Mouse (Mus musculus) gastrocnemius, adult 2 months (tissue): ENCODE data around the gene Hmx1. TPM values are rescaled to one million over a fixed set of nuclear protein-coding genes. Genes with fewer than 3 reads are reported as not detected.

ENCODE experiments used
- DNase-seq: peaks from one replicate; pipeline ENCODE4 v3.0.0; 2022
- H3K27ac ChIP-seq: fragments of 200-600 bp; 2 replicates; pipeline ENCODE4 v1.8.1; 2022; ENCODE audit warnings: mild to moderate bottlenecking
- H3K4me3 ChIP-seq: fragments of 200-600 bp; 2 replicates; pipeline ENCODE4 v1.8.1; 2022; ENCODE audit warnings: mild to moderate bottlenecking, moderate library complexity
- CTCF ChIP-seq: fragments of 200-600 bp; IDR thresholded peaks from 2 replicates; pipeline ENCODE4 v1.8.1; 2022; ENCODE audit warnings: antibody characterized with exemption, mild to moderate bottlenecking, moderate library complexity
- intact Hi-C: fragments of 180-260 bp; cut with DNase I; formaldehyde crosslinking; loops from one replicate; pipeline ENCODE4 v1.15.1; 2025
- total RNA-seq, 2 experiments: library from RNA; stranded (reverse); gene quantifications; 2 replicates each; pipeline ENCODE4 v1.2.3; 2021

The Hmx1 gene
- total RNA-seq, 2 experiments from 2014 or later: not detected

DNA sequence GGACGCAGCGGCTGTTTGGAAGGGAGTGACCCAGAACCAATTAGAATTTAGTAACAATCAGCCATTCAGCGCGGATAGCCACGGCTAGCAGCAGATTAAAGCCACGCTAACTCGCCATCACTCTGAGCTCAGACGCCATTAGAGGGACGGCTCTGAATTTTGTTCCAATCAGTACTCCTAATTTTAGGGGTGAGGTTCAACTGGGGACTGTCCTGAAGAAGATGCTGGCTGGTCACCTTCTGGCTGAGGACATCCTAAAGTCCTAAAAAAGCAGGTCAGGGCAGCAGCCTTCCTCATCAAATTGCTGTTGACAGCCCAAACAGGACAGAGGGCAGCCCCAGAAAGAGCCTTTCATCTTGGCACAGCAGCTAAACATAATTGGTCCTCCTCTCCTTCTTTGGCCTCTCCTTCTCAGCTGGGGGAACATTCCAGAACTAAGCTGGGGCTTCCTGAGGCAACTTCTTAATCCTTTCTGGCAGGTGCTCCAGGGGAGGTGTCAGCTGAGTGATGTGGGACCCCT is 18.6 kb downstream of the Hmx1 start:
- DNase-seq: no peak
- no peak overlapping the region for H3K4me3 ChIP-seq
- H3K27ac ChIP-seq: no peak overlapping the region
- intact Hi-C loops: no loop called here
- no peak for TF ChIP-seq CTCF

DNA sequence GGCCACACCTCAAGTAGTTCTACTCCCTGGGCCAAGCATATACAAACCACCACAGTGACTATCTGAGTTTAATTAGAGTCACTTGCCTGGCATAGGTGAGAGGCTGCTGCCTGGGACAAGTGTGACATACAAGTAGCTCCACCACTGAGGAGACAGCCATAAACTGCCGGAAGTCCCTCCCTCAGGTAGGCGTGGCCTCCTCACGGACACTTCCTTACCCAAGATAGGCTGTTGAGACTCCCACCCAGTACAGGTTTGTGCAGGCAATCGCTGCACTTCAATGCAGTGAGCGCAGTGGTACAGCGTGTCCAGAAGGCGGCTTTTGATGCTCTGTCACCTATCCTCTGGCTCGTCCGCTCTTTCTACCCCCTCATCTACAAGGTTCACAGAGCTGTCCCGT is 22.1 kb downstream of the Hmx1 start:
- intact Hi-C loops: no loop called here
- no peak overlapping the region for H3K27ac ChIP-seq
- H3K4me3 ChIP-seq: no peak overlapping the region
- no peak for TF ChIP-seq CTCF
- DNase-seq: no peak

DNA sequence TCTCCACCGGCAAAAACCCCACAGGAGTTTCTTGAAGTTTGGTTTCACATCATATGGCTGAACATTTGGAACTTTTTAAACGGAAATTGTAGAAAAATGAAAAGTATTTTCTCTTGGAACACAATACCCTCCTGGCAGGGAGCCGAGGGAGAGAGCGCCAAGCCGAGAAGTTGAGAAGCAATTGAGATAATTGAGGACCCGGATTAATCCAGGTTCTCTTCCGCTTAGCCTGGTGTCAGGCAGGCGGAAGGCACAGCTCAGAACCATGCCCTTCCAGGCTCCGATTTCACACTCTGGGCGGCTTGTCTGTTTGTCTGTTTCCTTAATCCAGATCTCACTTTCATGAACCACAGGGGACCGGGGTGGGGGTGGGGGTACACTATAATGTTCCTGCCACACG is 23.9 kb downstream of the Hmx1 start:
- TF ChIP-seq CTCF: no peak
- DNase-seq: no peak
- Histone ChIP-seq H3K27ac (no peak overlapping the region), H3K4me3 (no peak overlapping the region)
- intact Hi-C loops: no loop called here

DNA sequence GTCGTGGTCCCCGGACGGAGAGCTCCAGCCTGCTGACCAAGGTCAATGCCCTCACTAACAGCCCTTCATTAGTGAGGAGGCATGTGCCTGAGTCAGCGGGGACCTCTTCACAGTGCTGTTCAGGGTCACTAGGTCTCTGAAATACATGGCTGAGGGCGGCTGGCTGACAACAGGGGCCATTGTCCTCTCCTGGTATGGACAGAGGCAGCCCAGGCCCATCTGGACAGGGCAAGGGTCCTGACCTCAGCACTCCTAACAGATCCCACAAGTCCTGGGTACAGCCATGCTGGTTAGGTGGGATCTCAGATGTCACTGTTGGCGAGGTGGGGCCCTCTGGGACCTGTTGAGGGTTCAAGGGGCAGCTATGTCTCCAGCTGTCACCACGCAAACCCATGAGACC is 28.8 kb downstream of the Hmx1 start:
- no peak for TF ChIP-seq CTCF
- DNase-seq: no peak
- Histone ChIP-seq H3K27ac (no peak overlapping the region), H3K4me3 (no peak overlapping the region)
- intact Hi-C loops: no loop called here

DNA sequence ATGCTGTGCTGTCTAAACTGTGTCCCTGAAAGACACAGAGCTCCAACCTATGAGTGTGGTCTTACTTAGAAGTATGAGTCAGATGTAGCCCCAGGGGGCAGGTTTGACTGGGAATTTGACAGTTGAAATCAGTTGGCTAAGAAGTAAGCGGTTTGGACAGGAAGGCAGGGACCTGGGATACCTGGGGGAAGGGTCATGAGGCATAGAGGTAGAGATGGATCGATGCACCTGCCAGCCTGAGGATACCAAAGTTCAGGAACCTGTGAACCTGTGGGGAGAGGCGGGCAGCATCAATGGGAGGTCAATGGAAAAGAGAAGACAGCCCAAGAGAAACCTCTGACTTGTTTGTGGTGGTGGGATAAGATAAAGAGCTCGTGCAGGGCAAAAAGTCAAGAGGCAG is 32.7 kb downstream of the Hmx1 start:
- no peak for TF ChIP-seq CTCF
- DNase-seq: no peak
- no peak overlapping the region for H3K4me3 ChIP-seq
- H3K27ac ChIP-seq: no peak overlapping the region
- intact Hi-C loops: no loop called here

DNA sequence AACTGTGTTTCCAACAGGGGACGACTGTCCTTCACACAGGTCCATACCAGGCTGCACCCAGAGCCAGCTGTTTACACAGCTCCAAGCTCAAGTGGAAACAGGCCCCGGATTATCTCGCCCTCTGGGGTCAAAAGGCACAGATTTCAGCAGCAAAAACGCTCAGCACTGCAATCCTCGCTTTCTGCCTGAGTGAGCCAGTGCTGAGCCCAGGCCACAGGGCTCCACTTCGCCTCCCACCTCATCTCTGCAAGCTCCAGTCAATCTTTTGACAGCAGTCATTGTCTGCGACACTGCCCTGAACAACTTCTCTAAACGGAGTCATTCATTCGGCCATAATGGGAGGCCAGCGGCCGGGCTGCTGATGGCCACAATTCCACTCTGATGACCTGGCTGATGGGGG is 36.3 kb downstream of the Hmx1 start:
- DNase-seq: no peak
- no peak overlapping the region for H3K27ac ChIP-seq
- no peak for TF ChIP-seq CTCF
- no peak overlapping the region for H3K4me3 ChIP-seq
- intact Hi-C loops: no loop called here

DNA sequence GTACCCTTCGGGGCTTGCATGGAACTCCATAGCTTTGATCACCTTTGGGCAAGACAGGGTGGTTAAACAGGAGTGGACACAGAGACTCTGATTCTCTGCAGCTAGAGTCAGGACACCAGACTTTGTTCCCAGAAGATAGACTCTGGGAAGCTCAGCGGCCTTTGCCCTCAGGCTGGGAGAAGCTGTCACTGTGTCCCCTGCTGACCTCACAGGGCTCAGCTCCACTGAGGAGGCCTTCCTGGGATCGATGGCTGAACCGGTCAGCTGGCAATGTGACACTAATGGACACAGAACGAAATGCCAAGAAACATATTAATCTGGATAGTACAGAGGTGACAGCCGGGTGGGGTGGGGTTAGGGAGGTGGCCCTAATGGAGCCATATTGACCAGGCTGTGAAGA is 39.0 kb downstream of the Hmx1 start:
- no peak for DNase-seq
- intact Hi-C loops: no loop called here
- no peak overlapping the region for H3K27ac ChIP-seq
- TF ChIP-seq CTCF: no peak
- no peak overlapping the region for H3K4me3 ChIP-seq

DNA sequence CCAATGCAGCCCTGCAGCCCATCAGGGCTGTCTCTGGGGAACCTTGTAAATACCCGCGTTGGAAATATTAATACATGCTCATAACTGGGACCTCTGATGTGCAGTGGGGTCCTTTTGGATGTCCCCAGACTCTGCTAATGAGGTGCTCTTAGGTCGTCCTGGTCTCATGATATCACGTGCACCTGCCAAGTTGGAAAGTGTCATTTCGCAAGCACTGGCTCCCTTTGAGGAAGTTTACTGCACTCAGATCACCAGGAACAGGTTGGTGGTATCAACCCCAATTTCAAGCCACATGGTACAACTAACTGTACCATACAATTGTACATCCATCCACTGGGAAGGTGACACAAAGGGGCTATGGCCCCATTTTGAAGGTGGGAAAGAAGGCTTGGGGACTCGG is 39.5 kb downstream of the Hmx1 start:
- intact Hi-C loops: no loop called here
- H3K4me3 ChIP-seq: no peak overlapping the region
- no peak for TF ChIP-seq CTCF
- no peak overlapping the region for H3K27ac ChIP-seq
- no peak for DNase-seq

DNA sequence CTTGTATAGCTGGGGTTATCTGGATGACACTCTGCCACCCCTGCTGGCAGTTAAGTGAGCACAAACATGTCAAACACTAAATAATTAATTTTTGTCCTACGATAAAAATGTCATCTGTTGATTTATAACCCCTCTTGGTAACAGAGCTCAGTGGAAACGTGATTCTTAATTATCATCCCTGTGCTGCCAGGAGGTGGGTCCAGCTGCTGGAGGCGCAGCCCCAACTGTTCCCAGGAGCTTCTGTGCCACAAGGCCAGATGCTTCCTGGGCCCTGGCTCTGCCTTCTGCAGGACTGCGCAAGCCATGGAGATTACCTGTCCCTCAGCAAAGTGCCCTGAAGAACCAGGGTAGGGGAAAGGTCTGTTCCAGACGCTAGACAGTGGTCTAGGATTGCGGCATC is 43.2 kb downstream of the Hmx1 start:
- no peak overlapping the region for H3K27ac ChIP-seq
- TF ChIP-seq CTCF: no peak
- no peak overlapping the region for H3K4me3 ChIP-seq
- intact Hi-C loops: no loop called here
- DNase-seq: no peak

DNA sequence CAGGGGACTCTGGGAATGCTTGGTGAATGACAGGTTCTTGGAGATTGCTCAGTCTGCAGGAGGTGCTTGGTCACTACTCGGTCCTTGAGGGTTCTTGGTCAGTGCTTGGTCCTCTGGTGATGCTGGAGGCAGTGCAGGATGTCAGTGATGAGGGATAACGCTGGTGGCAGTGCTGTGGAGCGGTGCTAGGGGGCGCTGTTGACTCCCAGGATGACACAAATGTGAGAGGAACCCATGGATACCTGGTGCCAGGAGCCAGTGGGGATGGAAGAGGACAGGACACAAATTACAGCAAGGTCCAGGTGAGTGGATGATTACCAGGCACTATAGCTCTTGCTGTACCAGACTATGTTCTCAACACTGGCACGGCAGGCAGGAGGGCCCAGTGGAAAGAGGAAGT is 45.1 kb downstream of the Hmx1 start:
- Histone ChIP-seq H3K27ac (no peak overlapping the region), H3K4me3 (no peak overlapping the region)
- DNase-seq: no peak
- no peak for TF ChIP-seq CTCF
- intact Hi-C loops: no loop called here

DNA sequence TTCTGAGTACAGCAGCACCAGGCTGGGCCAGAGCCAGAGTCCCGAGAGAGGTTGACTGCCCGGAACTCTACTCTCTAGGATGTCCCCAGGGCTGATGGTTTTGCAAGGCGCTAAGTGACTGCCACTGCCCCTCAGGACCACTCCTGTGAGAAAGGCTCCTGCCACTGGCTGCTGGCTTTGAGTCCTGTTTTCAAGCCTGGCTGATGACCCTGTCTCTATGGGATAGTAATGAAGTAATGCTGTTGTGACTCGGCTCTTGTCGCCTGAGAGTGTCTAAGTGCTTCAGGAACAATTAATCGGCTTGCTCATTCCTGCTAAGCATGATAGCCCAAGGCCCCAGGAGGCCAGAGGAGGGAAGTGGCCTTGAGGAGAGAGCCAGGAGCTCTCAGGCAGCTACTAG is 45.8 kb downstream of the Hmx1 start:
- intact Hi-C loops: no loop called here
- Histone ChIP-seq H3K27ac (no peak overlapping the region), H3K4me3 (no peak overlapping the region)
- no peak for TF ChIP-seq CTCF
- DNase-seq: no peak

DNA sequence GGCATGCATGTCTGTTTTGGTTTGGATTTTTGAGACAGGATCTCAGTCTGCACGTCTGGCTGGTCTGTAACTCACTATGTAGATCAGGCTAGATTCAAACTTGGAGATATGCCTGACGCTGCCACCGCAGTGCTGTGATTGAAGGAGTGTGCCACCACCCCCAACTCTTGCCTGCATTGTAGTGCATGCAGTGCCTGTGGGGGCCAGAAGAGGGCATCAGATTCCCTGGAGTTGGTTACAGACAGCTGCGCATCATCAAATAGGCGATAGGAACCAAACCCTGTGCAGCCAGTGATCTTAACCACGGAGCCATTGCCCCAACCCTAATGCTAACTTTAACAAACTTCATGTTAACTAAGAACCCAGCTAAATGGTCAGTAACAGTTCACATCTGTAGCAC is 49.9 kb downstream of the Hmx1 start:
- TF ChIP-seq CTCF: no peak
- no peak overlapping the region for H3K4me3 ChIP-seq
- DNase-seq: no peak
- H3K27ac ChIP-seq: no peak overlapping the region
- intact Hi-C loops: no loop called here

DNA sequence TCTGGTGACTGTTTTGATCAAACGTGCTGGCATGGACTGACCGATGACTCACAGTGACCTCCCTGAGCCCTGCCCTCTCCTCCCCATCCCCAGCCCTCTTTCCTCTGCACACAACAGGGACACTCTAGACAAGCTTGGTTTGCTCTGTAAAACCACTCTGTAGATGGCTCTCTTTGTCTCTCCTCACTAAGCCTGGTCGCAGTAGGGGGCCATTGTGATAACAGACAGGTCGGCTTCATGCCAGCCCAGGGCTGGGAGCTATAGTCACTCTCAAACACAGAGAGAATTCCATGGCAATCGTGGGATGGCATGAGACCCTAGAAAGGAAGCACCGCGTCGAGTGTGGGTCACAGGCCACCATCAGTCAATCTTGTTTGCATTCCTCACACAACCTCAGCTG is 51.6 kb downstream of the Hmx1 start:
- Histone ChIP-seq H3K27ac (no peak overlapping the region), H3K4me3 (no peak overlapping the region)
- no peak for TF ChIP-seq CTCF
- intact Hi-C loops: no loop called here
- DNase-seq: no peak

DNA sequence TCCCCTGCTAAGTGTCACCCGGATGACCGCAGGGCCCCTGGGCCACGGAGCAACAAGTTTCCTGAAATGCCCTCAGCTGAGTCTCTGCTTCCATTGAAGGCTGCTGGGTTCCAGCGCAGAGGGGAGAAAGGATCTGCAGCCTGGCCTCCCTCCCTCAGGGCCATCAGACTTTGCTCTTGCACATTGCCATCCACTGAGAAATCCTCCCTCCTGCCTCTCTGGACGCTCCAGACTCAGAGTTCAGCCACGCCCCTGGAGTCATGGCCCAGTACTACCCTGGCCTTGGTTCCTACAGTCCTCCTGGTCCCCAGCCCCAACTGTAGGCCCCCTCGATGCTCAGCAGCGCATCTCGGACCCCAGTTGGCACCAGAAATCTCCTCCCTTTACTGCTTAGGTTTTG is 52.5 kb downstream of the Hmx1 start:
- no peak overlapping the region for H3K27ac ChIP-seq
- no peak for TF ChIP-seq CTCF
- H3K4me3 ChIP-seq: no peak overlapping the region
- intact Hi-C loops: no loop called here
- no peak for DNase-seq

DNA sequence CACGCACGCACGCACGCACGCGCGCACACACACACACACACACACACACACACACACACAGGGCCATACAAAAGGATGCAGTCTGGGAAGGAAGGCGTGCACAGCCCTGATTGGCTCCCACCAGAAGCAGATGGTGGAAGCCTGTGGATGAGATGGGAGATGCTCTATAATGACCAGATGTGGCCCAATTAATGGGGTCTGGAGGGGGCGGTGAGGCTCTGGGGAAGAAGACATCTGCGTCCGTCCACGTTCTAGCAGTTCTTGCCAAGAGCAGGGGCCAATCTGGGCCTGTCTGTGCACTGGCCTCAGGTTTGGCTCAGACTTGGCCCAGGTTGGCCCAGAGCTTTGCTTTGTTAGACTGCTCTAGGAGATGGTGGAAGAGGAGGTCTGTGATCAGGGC is 55.8 kb downstream of the Hmx1 start:
- Histone ChIP-seq H3K27ac (no peak overlapping the region), H3K4me3 (no peak overlapping the region)
- DNase-seq: no peak
- no peak for TF ChIP-seq CTCF
- intact Hi-C loops: no loop called here
